Mouse (Mus musculus) left cerebral cortex, adult 9 months (tissue): ENCODE data around the gene Ust.
"Not testable (repeated sequence)": the region's sequence is repeated elsewhere in the genome, so short reads cannot be mapped to it uniquely, and the experiment has no call there.

Experiments used
- DNase-seq, 2 experiments: peaks; one replicate each; pipeline ENCODE4 v3.0.0; 2022; ENCODE audit warnings: low spot score in 2 of 2

Ust gene

DNA sequence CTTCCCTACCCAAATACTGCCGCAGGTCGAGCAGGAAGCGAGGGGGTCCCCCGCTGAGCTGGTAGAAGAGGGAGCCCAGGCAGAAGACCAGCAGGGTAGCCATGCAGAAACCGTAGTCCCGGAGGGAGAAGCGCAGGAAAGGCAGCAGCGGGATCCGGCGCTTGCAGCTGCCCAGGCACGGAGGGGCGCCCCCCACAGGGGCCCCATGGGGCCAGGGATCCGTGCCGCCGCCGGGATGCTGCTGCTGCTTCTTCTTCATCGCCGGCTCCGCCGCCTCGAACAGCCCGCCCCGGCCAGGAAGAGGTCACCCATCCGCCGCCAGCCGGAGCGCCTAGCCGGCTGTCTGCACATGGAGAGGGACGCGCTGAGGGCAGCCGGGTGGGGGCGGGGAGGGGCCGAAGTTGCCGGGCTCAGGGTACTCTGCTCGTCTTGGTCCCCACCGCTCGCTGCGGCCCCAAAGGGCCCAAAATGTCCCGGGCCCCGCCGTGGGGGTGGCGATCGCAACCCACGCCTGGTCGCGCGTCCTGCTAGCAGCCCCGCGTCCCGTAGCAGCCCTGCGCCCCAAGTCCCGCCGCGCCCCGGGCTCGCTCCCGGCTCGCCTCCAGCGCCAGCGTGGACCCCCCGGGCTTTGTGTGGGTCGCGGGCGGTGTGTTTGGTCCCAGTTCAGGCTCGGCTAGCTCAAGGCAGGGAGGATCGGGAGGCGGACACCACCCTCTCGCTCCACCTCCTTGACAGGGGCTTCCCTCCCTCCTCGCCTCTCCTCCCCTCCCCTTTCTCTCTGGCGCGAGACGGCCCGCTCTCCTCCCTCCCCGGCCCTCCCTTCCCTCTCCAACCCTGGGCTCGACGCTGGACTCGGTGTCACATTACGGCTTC is at the start of gene Ust:
Gene Ust (minus strand): TSS at position 685 of the 873 bp plus-strand sequence.
- DNase-seq: peak in 1 of 2 experiments; percentile 47

DNA sequence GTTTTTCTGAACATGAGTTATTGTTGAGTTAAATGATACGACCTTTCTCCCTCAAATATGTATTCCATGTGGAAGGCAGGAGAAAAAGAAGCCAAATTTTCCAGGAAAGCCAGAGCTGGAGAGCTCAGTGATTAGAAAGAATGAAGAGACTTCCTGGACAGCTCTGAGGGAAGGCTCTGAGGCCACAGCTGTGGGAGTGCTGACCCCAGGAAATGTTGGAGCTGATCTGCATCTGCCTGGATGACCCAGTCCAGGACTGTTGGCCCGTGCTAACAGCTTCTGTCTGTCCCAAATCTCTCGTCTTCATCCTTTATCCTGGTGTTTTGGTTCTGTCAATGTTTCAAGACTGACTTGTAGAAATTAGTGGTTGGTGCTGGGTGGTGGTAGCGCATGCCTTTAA is 42.7 kb upstream of the Ust start:
- no peak for DNase-seq

DNA sequence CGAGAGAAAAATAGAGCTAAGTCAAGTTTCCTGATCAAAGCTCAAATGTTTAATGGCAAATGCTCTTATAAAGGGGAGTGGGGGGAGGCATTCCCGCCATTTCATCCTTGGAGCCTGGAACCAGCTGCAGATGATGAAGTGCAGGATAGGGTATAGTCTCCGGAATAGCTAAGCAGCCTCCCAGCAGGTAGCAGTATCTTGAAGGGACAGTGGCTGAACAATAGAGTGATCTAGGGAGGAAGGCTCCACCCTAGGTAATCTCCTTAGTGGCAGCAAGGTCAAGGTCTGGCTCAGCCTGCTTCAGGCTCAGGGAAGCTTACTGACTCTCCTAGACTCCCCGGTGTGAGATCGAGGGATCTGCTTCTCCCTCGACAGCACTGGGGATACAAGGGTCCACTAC is 40.9 kb upstream of the Ust start:
- DNase-seq: not testable (repeated sequence)

- DNase-seq: not testable (repeated sequence)
Observed at GRCm38 (mm10) chr10:8552239-8552638, 33.6 kb upstream of the Ust start.

DNA sequence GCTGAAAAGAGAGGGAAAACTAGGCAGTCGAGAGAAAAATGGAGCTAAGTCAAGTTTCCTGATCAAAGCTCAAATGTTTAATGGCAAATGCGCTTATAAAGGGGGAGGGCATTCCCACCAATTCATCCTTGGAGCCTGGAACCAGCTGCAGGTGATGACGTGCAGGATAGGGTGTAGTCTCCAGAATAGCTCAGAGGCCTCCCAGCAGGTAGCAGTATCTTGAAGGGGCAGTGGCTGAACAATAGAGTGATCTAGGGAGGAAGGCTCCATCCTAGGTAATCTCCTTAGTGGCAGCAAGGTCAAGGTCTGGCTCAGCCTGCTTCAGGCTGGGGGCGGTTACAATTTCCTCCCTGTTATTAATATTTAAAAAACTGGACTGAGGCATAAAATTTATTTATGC is 33.0 kb upstream of the Ust start:
- not testable (repeated sequence) for DNase-seq

DNA sequence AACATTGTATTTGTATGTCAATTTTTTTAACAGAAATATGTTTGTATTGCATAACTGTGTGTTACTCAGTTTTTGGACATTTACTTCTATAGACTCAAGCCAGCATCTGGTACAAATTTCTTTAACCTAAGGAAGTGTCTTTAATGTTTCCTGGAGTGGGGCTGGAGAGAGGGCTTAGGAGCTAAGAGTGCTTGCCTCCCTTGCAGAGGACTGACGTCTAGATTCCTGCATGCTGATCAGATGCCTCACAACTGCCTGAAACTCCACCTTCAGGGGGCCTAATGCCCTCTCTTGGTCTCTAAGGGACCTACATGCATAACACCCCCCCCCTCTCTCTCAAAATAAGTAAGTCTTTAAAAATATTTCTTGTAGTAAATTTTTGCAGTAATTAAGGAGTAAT is 22.9 kb upstream of the Ust start:
- no peak for DNase-seq

DNA sequence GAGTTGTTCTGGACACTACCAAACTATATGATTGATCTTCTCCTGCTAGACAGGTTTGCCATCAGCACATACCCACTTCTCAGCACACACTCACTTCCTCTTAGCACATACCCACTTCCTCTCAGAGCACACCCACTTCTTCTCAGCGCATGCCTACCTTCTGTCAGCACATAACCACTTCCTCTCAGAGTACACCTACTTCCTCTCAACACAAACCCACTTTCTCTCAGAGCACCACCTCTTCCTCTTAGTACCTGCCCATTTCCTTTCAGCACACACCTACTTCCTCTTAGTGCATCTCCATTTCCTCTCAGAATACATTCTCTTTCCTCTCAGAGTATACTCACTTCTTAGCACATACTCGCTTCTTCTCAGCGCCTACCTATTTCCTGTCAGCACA is 16.8 kb upstream of the Ust start:
- DNase-seq: no peak

- no peak for DNase-seq
Observed at GRCm38 (mm10) chr10:8531651-8532050, 13.0 kb upstream of the Ust start.

GRCm38 (mm10) chr10:8530505-8531051 is 12.0 kb upstream of the Ust start:
- no peak for DNase-seq

DNA sequence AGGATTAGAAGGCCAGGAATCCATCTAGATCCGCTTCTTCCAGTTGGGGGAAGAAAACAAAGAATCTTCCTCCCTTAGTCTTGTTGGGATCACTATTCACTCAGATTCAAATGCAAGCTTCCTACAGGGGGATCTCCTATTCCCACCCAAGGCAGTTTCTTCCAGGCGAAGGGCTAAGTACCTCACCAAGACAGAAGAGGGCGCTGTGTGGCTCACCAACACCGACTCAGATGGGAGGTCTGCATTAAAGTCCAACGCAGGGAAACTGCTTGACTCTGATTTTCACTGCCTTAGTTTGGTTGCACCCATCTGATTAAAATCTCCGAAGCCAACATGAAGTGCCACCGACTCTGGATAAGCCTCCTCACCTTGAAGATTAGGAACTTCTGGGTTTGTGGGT is 10.5 kb upstream of the Ust start:
- DNase-seq: no peak

GRCm38 (mm10) chr10:8525354-8525753 is 6.7 kb upstream of the Ust start:
- no peak for DNase-seq

GRCm38 (mm10) chr10:8521536-8521935 is 2.9 kb upstream of the Ust start:
- no peak for DNase-seq

DNA sequence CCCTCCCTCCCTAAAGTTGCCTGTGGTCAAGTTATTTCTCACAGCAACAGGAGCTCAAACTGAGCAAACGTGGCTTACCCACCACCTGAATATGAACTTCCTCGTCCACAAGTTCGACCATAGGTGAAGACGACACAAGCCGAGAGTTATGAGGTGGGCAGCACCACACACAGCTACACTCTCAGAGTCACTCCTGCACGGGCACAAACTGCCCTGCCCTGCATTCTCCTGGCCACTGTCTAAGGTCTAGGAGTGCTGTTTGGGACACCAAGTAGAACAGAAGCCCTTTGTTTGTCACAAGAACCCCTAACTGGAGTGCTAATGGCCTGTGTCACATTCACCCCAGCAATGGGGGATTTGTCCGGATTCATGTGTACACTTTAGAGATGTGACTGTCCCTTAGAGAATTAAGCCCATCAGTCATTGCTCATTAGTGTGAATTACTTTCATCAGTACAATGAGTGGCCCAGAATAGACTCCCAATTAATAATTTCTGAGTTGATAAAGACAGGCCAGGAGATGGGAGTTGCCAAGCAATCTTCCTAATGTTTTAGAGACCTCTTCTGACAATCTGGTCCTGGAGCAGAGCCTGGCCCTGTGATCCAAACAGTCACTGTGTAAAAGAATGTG is 2.3 kb upstream of the Ust start:
- no peak for DNase-seq

DNA sequence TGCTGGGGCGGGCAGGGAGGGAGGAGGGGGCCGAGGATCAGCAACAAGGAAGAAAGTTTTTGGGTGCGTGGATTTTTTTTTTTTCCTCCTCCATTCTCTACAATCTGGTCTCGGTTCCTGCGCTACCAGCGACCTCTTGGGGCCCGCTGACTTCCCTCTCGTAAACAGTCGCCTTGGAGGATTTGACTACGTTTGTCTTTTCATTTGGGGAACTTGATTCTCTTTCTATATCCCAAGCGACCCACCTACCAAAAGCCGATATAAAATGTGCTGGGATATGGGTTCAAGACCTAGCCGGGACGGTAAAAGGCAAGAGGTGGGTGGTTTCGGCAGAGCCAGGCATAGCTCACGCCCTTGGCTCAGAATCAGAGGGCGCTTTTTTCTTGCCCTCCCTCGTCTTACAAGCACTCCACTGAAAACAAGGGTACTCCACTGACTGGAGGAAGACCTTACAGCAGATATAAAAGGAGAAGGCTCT is 428 bp upstream of the Ust start:
- DNase-seq: peak in 1 of 2 experiments; percentile 30

DNA sequence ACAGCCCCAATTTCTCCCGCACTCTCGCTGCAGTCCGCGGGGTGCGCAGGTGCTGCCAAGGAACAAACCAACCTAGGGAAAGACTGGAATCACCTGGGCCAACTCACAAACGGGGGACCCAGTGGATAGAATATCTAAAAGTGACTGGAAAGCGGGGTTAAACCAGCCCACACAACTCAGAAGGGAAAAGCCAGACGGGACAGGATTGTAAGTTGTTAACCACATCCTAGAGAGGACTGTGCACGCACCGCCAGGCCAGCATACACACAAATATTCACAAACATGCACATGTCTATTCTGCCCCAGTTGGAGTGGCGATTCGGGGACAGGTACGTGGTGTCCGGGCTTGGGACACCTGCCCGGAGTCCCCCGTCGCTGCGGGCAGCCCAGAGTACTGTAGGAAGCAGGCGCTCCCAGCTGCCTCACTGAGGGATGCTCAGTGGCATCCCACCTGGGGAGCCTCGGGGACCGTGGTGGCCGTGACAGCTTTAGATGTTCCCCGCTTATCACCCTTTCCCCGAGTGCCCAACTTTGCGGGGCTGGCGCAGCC is 959 bp downstream of the Ust start:
- no peak for DNase-seq

DNA sequence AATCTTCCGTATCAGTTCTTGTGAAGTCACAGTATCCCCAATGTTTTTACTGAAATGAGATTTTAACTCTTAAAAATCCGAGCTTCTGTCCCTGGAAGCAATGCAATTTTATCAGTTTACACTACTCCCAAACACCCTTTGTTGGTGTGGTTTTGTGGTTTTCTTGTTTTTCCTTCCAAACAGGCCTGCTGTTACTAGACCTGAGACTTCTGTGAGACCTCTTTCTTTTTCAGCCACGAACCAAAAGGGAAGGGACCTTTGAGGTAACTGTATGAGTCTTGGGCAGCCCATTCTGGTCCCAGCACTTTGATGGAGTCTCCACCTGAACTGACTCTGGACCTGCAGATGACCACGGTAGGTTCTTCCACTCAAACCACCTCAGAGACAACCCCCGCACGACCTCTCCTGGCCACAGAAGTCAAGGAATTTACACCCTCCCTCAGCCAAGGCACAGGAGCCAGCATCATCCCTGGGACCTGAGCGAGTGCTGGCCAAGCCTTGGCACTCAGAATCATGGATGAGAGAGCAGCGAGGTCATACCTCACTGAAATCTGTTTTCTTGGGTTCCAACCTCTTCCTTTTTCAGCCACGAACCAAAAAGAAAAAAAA is 1.6 kb downstream of the Ust start:
- DNase-seq: no peak

DNA sequence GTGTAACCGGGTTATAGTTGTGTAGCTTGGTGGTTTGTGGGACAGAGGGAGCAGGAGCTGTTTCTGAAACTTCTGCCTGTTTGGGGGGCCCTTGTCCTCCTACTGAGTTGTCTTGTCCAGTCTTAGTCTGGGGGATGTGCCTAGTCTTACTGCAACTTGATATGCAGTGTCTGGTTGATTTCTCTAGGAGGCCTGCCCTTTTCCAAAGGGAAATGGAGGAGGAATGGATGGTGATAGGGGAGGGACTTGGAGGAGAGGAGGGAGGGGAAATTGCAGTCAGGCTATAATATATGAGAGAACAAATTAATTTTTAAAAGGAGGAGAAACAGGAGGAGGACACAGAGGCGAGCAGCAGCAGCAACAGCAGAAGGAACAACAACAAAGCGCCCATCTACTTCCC is 4.9 kb downstream of the Ust start:
- DNase-seq: no peak

GRCm38 (mm10) chr10:8512222-8512621 is 6.4 kb downstream of the Ust start:
- DNase-seq: no peak

GRCm38 (mm10) chr10:8511760-8512159 is 6.9 kb downstream of the Ust start:
- DNase-seq: no peak

- no peak for DNase-seq
Observed at GRCm38 (mm10) chr10:8506247-8506573, 12.4 kb downstream of the Ust start.

DNA sequence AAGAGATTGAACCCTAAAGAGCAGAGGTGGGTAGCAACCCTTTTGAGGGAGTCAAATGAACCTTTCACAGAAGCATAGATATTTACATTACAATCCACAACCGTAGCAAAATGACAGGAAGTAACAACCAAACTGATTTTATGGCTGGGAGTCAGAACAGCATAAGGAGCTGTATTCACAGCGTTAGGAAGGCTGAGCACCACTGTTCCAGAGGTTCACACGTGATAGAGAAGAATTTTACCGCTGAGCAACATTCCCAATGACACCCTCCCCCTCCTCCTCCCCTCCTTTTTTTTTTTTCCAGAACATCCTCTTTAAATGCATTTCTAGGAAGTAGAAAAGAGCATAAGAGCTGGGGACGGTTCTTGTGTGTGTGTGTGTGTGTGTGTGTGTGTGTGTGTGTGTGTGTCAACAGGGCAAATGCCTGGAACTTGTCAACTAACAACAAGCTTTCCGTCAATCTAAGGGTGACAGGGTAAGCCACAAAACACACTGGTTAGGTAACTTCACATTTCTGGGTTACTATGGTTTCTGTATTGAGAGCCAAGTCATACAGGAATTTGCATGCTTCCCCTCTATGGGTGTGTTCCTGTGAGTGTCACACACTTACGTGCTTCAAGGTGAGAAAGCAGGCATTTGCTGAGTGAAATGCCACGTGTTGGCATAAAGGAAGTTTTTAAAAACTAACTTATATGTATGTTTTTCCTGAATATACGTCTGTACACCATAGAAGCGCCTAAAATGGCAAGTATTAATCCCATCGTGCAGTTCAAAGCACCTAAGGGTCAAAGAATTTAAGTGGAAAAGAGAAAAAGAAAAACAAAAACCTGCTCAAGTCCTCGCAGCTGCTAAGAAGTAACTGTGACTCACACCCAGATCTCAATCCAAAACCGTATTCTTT is 13.0 kb downstream of the Ust start:
- DNase-seq: no peak
